Mouse (Mus musculus): ENCODE data around the gene Tfcp2l1. TPM values are rescaled to one million over a fixed set of nuclear protein-coding genes. Genes with fewer than 3 reads are reported as not detected.

Gene Tfcp2l1
- polyA plus RNA-seq (2015; fragmentation: Nextera tagmentation; extraction: Ambion mirVana), result 0.60 and 0.85 TPM in 2 replicates

GRCm38 (mm10) chr1:118627781-118628464 lies at the start of gene Tfcp2l1:
Tfcp2l1 (plus strand) TSS chr1:118627945.

Other genes starting within 250 kb of the Tfcp2l1 start
- gene Clasp1, start 238.9 kb upstream of the Tfcp2l1 start, polyA plus RNA-seq (2015; fragmentation: Nextera tagmentation; extraction: Ambion mirVana), result 15.0 and 15.2 TPM in 2 replicates

All from urinary bladder, postnatal 0 days (tissue).